Mouse (Mus musculus): ENCODE data around the gene Arhgef18.

Arhgef18 gene

GRCm38 (mm10) chr8:3392771-3393710 lies at the start of gene Arhgef18:
TSS of gene Arhgef18 (plus strand) at chr8:3393006.
- peak; percentile 46 to 73 for DNase-seq (ENCODE audit: low spot score in 2 of 2)

GRCm38 (mm10) chr8:3345337-3345736 lies 47.5 kb upstream of the Arhgef18 start:
- no peak for DNase-seq (ENCODE audit: low spot score in 2 of 2)

- DNase-seq (ENCODE audit: low spot score in 2 of 2) = no peak
Measured at GRCm38 (mm10) chr8:3346691-3347413, 46.0 kb upstream of the Arhgef18 start.

DNA sequence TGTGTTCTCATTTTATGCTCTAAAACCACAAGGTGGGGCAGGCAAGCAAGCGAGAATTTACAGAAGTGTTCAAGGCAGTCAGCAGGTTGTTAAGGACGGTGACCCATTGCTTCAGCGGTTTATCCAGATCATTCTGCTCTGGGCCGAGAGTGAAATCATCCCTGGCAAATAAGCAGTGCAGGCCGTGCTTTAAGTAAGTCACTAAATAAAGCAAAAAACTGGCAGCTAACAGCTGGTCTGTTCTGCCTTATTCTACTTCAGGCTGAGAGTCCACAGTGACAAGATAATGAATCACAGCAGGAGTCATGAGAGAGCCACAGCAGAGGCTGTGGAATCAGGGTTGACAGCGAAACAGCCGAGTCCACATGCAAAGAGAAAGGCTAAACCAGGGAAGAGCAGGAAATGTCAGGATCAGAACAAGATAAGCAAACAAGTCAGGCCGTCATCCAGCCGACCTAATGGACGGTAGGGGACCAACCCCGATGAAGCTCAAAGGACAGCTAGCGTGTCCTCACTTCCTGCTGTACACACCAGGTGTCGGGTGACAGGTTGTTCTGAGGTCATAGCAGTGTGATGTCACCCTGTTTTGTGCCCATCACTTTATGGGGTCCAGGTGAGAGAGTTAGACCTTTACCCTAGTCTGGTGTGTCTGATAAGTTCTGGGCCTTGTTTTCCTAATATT lies 44.5 kb upstream of the Arhgef18 start:
- DNase-seq (ENCODE audit: low spot score in 2 of 2) = no peak

DNA sequence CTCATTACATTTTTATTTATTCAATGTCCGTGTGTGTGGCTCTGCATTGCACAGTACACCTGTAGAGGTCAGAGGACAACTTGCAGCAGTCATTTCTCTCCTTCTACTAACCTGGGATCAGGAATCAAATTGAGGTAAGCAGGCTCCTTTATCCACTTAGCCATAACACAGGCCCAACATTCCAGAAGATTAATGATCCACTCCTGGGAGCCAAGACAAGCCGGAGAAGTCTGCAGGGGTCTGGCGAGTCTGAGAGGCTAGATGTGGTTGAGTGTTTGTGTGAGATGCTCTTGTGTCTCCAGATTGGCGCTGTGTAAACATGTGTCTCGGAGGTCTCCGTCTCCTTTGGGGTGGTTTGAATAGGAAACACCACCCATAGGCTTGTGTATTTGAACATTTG lies 42.1 kb upstream of the Arhgef18 start:
- no peak for DNase-seq (ENCODE audit: low spot score in 2 of 2)

- DNase-seq (ENCODE audit: low spot score in 2 of 2) = no peak
Measured at GRCm38 (mm10) chr8:3352715-3353114, 40.1 kb upstream of the Arhgef18 start.

DNA sequence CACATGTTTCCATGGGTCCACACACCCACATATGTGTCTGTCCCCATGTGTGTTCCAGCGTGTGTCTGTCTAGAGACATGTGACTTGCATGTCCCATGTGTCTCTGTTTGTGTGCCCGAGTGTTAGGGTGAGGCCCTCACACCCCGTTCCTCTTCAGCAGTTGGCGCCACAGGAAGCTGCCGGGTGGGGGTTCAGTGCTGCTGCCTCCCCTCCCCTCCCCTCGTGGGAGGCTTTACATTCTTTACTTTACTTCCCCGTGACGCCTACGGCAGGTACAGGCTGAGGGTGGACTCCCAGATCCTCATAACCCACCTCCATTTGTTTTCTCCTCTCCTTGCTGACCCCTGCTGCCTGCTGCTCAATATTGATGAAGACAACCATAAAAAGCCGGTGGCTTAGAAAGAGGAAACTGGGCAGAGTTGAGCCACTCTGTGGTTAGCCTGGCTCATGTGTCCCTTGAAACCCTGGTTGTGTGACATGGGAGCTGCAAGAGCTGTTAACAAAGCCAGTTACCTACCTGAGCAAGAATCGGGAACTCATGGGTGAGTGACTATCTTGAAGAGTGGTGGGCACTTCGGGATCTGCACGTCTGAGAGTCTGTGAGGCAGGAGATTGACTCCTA lies 39.5 kb upstream of the Arhgef18 start, which contains the start of gene A430078G23Rik:
TSS of gene A430078G23Rik (plus strand) at position 227 of the 622 bp plus-strand sequence.
- DNase-seq (ENCODE audit: low spot score in 2 of 2) = no peak

DNA sequence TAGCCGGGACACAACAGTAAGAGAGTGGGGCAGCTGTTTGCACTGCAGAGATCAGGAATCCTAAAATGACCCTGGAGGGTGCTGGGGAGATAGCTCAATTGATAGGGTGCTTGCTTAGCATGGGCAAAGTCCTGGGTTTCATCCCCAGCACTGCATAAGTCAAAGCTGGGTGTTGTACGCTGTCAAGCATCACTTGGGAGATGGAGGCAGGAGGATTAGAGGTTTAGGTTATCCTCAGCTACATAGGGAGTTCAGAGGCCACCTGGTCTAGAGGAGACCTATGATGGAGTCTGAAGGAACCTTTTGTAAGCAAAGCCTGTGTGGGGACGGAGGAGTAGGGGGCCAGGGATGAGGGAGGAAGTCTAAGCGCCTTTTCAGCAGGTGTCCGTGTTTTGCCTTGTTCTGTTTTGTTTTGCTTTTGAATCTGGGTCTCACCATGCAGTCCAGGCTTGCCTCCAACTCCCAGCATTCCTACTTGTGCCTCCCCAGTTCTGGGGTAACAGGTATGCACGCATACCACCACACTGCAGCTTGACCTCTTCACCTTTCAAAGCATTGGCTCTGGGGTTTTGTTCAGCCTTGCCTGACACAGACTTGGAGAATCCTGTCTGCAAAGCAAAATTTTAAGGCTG lies 38.9 kb upstream of the Arhgef18 start:
- DNase-seq (ENCODE audit: low spot score in 2 of 2) = no peak

- DNase-seq (ENCODE audit: low spot score in 2 of 2) = no peak
Measured at GRCm38 (mm10) chr8:3354443-3354812, 38.4 kb upstream of the Arhgef18 start.

GRCm38 (mm10) chr8:3355586-3355985 lies 37.2 kb upstream of the Arhgef18 start:
- DNase-seq (ENCODE audit: low spot score in 2 of 2) = no peak

DNA sequence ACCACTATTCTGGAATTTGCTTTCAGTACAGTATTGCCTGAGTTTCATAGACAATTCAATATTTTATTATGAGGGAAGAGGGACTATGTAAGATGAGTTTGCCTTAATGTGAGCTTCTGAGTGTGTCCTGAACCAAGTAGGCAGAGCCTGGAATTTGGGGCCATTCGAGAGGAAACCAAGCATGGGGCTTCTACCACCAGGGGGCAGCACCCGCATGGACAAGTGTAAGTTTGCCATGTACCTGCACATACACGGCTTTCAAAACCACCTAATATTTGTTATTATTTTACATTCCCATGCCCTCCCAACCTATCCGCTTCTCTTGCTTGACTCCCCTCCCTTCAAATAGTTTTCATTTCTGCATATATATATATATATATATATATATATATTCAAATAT lies 34.7 kb upstream of the Arhgef18 start:
- peak; percentile 75 to 87 for DNase-seq (ENCODE audit: low spot score in 2 of 2)

- peak in 1 of 2 experiments; percentile 45 for DNase-seq (ENCODE audit: low spot score in 2 of 2)
Measured at GRCm38 (mm10) chr8:3367086-3367485, 25.7 kb upstream of the Arhgef18 start.

GRCm38 (mm10) chr8:3368091-3368490 lies 24.7 kb upstream of the Arhgef18 start:
- DNase-seq (ENCODE audit: low spot score in 2 of 2) = no peak

DNA sequence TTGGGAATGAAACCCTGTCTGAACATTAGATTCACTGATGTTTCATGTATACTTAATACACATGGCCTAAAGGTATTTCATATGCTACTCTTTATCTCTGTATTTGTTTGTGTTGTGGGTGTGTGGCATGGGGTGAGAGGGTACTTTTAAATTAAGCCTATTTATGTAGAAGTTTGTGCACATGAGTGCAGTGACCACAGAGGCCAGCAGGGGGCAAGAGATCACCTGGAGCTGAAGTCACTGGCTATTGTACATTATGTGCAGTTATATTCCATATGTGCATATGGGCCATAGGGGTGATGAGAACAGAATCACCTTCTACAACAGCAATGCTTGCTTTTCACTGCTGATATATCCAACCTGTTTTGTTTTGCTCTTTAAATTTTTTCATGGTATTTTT lies 17.1 kb upstream of the Arhgef18 start:
- no peak for DNase-seq (ENCODE audit: low spot score in 2 of 2)

- DNase-seq (ENCODE audit: low spot score in 2 of 2) = no peak
Measured at GRCm38 (mm10) chr8:3376641-3377274, 16.0 kb upstream of the Arhgef18 start.

GRCm38 (mm10) chr8:3387286-3387685 lies 5.5 kb upstream of the Arhgef18 start:
- peak; percentile 38 to 68 for DNase-seq (ENCODE audit: low spot score in 2 of 2)

- no peak for DNase-seq (ENCODE audit: low spot score in 2 of 2)
Measured at GRCm38 (mm10) chr8:3388591-3389338, 4.0 kb upstream of the Arhgef18 start.

DNA sequence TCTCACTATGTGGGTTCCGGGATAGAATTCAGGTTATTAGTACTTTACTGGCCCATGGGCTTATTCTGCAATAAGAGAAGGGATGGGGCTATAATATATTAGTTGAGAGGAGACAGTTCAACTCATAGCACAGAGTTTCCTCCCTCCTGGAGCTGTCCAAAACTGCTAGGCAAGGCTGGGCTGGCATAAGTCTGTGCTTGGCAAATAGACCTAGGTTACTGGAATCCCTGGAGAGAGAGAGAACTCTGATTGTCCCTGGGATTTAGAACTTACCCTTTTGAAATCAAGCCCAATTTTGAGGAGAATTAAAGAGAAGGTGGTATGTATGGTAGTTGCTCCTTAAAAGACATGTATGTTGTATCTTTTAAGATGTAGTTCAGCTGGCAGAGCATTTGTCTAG lies 3.3 kb upstream of the Arhgef18 start:
- DNase-seq (ENCODE audit: low spot score in 2 of 2) = no peak

GRCm38 (mm10) chr8:3392293-3392692 lies 513 bp upstream of the Arhgef18 start:
- no peak for DNase-seq (ENCODE audit: low spot score in 2 of 2)

DNA sequence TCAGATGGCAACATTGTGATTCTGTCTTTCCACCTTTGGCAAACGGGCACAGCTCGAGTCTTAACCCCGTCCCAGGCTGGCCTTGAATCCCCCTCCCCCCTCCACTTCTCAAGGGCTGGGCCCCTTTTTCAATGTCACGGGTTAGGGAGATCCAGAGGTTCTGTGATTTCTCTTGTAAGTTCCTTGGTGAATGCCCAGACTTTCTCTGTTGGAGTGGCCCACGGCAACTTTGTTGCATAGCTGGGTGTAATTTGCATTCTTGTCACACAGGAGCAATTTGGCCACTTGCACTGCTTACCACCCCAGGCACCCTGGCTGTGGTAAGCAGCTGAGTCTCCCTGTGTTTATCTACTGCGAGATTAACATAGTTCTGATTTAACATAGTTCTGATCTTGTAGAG lies 1.8 kb downstream of the Arhgef18 start:
- DNase-seq (ENCODE audit: low spot score in 2 of 2) = no peak

Data from cerebellum, postnatal 4 days (tissue).